Mouse (Mus musculus) layer of hippocampus, postnatal 14 days (tissue): Measurements from ENCODE around the gene Faap24. TPM values are rescaled to one million over a fixed set of nuclear protein-coding genes. Genes with fewer than 3 reads are reported as not detected.

Source experiments
- DNase-seq, 2 experiments: peaks; one replicate each; pipeline ENCODE4 v3.0.0; 2021 to 2022; ENCODE audit warnings: low spot score in 2 of 2, mixed read lengths in 1 of 2
- long read RNA-seq, 2 experiments: library from polyadenylated mRNA; stranded (forward); transcript quantifications; one replicate each; pipeline ENCODE4 v2.0.0; 2021
- total RNA-seq, 2 experiments: library from RNA; stranded (reverse); gene quantifications; 2 replicates each; pipeline ENCODE4 v1.2.3; 2021

Faap24 gene
- total RNA-seq: 1 to 10 TPM; 7.1 to 7.2 TPM
- long read RNA-seq, experiment 1, transcript Faap24-201 (4 exons, 1,857 nt): major isoform, 11 of 13 reads
- long read RNA-seq, experiment 1, partial matches to known transcripts: 1 of 13 reads
- long read RNA-seq, experiment 1, other reads (novel, unspliced or antisense): 1 of 13 reads
- long read RNA-seq, experiment 2, transcript Faap24-201 (4 exons, 1,857 nt): major isoform, 14 of 15 reads
- long read RNA-seq, experiment 2, partial matches to known transcripts: 0 of 15 reads
- long read RNA-seq, experiment 2, other reads (novel, unspliced or antisense): 0 of 15 reads

GRCm38 (mm10) chr7:35396542-35397168, at the start of gene Faap24, which contains the start of gene Cep89:
Faap24 (minus strand) TSS chr7:35396836.
Cep89 (plus strand) TSS chr7:35397035.
- DNase-seq: peak; percentile 98 to 99

- no peak for DNase-seq
Measured at GRCm38 (mm10) chr7:35435266-35435665, 38.6 kb upstream of the Faap24 start.

DNA sequence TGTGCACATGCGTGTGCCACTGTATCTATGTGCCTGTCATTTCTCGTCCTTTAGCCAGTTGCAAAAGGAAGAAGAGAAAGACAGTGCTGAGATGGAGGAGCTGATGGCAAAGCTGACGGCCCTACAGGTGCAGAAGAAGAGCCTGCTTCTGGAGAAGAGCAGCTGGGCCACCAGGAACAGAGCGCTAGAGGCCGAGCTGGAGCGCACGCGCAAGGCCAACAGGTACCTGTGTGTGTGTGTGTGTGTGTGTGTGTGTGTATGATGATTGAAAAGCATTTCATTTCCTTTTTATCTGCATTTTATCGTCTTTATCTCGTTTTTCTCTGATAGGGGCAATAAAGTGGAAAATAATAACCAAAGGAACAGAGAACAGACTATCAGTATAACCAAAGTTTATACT, 31.5 kb upstream of the Faap24 start:
- no peak for DNase-seq

GRCm38 (mm10) chr7:35423071-35423470, 26.4 kb upstream of the Faap24 start:
- DNase-seq: no peak

GRCm38 (mm10) chr7:35416654-35416948, 20.0 kb upstream of the Faap24 start:
- no peak for DNase-seq

DNA sequence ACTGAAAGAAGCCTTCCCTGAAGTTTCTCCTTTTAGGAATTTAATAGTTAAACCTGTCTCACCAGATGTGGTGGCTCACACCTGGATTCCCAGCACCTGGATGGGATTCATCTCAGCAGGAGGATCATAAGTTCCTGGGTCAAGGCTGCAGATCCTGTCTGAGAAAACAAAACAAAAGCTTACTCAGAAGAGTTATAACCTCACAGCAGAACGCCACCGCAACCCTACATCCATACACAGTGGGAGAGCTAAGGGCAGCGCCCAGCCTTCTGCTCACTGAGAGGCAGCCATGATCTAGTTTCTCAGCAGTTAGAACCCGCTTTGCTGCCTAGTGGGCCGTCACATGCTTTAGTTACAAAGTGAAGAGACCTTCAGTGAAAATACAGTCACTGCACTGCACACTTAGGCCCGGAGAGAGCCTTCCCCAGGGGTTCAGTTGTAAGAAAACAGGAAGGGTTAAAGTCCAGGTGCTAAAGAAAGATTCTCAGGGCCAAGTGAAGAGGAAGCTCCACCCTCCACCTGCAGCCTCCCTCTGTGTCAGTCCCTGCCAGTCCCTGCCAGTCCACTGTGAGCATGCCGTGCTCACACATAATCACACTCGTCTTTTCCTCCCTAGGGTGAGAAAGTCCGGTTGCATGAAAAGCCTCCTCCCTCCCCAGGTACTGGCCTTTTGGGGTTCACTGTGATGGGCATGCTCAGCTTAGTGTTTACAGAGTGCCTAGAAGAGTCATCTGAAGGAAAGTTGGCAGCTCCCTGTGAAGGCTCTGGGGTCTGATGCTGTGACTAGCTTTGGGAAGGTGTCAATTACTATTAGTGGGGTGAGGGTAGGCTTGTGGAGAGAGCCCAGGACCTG, 19.4 kb upstream of the Faap24 start:
- no peak for DNase-seq

- no peak for DNase-seq
Measured at GRCm38 (mm10) chr7:35415226-35415625, 18.6 kb upstream of the Faap24 start.

DNA sequence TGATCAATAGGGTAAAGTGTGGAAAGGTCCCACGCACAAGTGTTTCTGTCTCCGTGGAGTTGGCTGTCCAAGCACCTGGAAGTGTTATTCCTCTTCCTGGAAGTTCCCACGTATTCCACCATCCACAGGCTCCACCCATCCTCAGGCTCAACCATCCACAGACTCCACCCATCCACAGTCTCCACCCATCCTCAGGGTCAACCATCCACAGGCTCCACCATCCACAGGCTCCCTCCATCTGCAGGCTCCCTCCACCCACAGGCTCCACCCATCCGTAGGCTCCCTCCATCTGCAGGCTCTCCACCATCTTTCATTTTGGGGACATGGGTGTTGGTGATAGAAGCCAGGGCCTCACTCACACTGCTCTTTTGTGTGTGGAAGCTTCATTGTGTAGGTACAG, 4.5 kb upstream of the Faap24 start:
- no peak for DNase-seq

DNA sequence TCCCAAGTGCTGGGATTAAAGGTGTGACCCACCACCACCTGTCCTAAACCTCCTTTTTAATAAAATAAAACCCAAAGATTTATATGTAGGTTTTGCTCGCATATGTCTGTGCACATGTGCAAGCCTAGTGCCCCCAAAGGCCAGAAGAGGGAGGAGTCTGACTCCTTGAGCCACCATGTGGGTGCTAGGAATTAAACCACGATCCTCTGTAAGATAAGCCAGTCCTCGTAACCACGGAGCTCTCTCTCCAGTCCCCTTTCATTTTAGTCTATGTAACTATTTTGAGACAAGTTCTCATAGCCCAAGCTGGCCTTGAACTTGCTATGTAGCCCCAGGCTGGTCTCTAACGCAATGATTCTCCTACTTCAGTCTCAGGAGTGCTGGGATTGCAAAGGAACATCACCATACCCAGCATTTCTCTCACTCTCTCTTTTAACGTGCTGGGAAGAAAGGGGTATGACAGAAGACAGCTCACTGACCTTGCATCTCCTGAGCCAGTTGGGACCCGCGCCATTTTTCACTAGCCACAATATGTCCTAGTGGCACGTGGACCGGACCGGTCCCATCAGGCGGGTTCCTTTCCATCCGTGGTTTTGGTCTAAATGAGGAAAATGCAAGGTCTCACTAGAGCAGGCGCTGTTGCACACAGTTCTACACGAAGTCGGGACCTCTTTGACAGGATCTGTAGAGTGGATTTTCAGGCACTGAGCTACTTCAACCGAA, 741 bp downstream of the Faap24 start:
- no peak for DNase-seq

- no peak for DNase-seq
Measured at GRCm38 (mm10) chr7:35392935-35393334, 3.7 kb downstream of the Faap24 start.

- no peak for DNase-seq
Measured at GRCm38 (mm10) chr7:35388694-35389093, 7.9 kb downstream of the Faap24 start.

GRCm38 (mm10) chr7:35386525-35386952, 10.1 kb downstream of the Faap24 start:
- no peak for DNase-seq

DNA sequence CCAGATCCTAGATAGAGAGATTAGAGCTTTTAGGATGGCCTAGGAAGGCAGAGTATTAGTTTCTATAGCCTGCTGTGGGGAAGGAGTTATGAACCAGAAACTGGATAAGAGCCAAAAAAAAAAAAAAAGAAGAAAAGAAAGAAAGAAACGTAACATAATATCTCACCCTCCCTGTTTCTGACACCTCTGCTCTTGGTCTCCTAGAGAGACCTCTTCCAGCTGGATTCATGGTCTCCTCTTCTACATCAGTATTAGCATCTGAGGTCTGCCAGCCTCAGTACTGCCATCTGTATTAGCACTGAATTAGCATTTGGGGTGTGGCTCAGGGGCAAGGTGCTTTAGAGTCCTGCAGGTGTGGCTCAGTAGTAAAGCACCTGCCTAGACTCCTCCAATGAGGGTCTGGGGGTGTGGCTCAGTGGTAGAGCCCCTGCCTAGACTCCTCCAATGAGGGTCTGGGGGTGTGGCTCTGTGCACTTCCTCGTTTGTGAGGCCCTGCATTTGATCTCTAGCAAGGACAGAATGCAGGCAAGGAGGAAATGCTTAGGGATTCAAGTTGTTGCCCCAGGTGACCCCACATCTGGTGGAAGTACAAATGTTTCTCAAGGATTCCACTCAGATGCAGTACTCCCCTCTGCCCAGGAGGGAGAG, 13.8 kb downstream of the Faap24 start:
- no peak for DNase-seq

- no peak for DNase-seq
Measured at GRCm38 (mm10) chr7:35381861-35382260, 14.8 kb downstream of the Faap24 start.

DNA sequence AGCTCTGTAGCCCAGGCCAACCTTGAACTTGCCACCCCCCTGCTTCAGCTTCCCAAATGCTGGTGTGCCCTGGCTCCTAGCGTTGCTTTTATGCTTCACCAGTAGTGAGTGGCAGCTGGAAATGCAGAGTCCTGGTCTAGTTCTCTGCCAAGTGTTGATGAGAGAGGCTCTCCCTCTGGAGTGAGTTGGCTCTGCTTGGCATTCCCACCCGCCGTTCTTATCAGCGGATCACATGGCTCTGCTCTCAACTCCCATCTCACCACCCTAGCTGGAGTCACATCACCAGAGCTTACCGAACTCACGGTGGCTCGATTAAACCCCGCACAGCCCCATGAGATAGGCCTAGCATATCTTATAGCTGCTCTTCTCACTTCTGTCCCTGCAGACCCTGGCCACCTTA, 16.3 kb downstream of the Faap24 start:
- DNase-seq: no peak

DNA sequence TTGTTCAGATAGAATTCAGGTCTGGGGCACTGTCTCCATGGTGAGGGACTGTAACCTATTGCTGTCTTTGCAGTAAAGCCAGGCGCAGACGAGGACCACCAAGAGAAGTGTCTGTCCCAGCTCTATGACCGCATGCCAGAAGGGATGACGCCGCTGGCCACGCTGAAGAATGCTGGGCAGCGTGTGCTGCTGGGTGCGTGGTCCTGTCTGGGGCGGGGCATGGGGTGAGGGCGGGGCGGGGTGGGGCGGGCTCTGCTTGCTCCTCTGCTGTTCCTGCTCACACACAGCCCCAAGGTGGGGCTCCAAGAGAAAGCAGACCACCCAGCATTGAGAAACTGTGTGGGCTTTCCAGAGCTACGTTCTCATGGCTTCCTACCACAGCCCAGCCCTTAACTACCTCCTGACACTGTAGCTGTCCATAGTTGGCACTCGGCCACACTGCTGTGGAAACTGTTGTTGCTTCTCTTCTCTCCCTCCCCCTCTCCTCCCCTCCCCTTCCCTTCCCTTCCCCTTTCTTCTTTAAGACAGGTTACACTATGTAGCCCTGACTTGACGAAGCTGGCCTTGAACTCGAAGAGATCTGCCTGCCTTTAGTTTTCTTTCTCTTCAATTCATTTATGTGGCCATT, 17.0 kb downstream of the Faap24 start:
- no peak for DNase-seq

GRCm38 (mm10) chr7:35376623-35377022, 20.0 kb downstream of the Faap24 start:
- DNase-seq: peak; percentile 24 to 69

DNA sequence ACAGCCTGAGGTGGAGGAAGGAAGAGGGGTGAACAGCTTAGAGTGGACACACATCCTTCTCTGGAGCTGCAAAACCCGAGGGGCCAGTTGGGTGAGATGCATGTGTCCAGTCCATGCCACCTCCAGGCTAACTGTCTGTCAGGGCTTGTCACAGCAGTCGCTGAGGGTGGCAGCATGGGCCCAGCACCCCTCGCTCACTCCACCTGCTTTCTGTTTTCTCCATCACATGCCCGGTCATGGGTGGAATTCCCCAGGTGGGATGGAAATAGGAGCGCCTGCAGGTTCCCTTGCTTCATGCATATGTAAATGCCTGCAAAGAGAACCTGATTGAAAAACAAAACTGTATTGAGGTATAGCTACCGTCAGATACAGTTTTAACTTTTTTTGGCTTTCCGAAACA, 22.4 kb downstream of the Faap24 start:
- DNase-seq: no peak

GRCm38 (mm10) chr7:35373146-35373989, 23.3 kb downstream of the Faap24 start:
- DNase-seq: no peak
